Mouse (Mus musculus) gastrocnemius, postnatal 25 days (tissue): ENCODE results near the gene Vwa8. TPM values are rescaled to one million over a fixed set of nuclear protein-coding genes. Genes with fewer than 3 reads are reported as not detected.
"Not testable (repeated sequence)": the region's sequence is repeated elsewhere in the genome, so short reads cannot be mapped to it uniquely, and the experiment has no call there.

ENCODE experiments used
- DNase-seq: peaks from one replicate; pipeline ENCODE4 v3.0.0; 2022
- total RNA-seq, 2 experiments: library from RNA; stranded (reverse); gene quantifications; 1 replicate in 1 of 2; 2 replicates in 1 of 2; pipeline ENCODE4 v1.2.3; 2021

The Vwa8 gene
- total RNA-seq, 2 experiments from 2014 or later = 57.0 to 64.3 TPM

GRCm38 (mm10) chr14:78983104-78983503 lies 134.3 kb downstream of the Vwa8 start:
- no peak for DNase-seq

DNA sequence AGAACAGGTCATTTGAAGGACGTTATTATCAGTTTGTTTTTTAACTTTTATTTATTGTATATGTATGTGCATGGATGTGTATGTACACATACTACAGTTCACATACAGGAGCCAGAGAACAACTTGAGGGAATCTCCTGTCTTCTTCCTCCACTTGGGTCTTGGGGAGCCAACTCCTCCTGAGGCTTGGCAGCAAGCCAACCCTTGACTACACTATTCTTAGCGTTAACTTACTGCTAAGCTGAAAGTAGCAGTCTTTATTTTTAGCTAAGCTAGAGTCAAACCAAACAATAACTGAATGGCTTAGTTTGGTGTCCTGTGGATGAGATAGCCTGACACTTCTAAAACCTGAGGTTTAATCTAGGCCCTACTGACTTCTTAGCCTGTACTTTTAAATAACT lies 135.4 kb downstream of the Vwa8 start:
- DNase-seq = no peak

- DNase-seq = no peak
Measured at GRCm38 (mm10) chr14:78987543-78987942, 138.7 kb downstream of the Vwa8 start.

DNA sequence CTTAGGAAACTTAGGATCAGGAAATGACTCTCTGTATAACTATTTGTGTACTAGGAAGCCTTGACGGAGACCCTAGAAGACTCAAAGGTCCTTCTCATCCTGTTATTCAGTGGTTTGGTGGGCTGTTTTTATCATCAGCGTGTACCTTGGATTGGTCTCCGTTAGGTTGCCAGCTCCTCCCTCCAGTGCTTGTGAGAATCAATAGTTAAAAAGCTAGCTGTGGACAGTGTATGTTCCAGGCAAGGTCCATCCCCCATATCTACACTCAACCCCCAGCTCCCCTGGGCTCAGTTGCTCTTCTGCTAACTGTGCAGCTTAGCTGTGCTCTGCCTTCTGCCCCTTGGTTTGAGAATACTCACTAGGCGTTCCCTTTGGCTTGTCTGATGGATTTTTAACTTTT lies 143.6 kb downstream of the Vwa8 start:
- no peak for DNase-seq

GRCm38 (mm10) chr14:78993515-78993914 lies 144.7 kb downstream of the Vwa8 start:
- no peak for DNase-seq

DNA sequence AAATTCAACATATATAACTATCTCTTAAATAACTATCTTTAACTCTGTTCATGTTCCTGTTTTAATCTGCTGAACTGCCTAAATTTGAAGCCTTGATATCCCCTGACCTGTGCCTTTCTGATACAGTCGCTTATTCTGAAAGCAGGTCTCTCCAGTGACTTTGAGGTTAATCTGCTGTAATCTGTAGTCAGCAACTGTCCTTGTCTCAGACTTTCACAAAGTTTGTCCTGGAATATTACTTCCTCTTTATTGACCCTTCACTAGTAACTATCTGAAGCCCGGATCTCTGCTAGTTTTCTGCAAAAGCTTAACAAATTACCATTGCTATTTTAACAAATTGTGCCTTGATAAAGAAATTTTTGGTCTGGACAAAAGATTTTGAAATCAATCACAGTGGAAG lies 147.5 kb downstream of the Vwa8 start:
- DNase-seq = no peak

DNA sequence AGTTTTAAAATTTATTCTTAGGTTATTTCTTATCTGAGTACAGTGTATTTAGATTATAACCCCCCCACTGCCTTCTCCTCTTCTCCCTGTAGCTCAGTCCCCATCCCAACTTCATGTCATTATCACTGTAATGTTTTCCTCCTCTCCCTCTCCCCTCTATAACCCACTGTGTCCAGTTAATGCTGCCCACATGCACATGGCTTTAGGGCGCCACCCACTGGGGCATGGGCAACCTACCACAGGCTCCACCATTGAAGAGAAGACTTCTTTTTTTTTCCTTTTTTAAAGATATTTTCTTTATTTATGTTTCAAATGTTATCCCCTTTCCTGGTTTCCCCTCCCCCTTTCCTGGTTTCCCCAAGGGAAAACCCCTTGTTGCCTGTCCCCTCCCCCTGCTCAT lies 154.7 kb downstream of the Vwa8 start:
- DNase-seq = no peak

- DNase-seq = not testable (repeated sequence)
Measured at GRCm38 (mm10) chr14:79017710-79018109, 168.9 kb downstream of the Vwa8 start.

DNA sequence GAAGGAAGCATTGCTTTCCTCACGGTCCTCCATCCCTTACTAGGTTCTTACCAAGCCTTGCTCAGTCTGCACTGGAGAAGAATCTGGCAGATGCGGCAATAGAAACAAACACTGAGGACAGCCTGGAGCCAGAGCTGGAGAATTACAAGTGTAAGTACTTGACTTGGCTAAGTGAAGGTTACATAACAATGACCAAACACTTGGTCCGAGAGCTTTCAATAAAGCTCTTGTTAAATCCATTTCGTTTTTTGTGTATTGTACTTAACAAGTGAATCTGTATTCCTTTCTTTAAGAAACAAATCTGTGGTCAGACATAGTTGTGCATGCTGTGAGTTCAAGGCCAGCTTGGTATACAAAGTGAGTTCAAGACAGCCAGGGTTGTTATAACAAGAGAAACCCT lies 169.7 kb downstream of the Vwa8 start:
- no peak for DNase-seq

- peak; percentile 10 for DNase-seq
Measured at GRCm38 (mm10) chr14:79021725-79022124, 172.9 kb downstream of the Vwa8 start.

DNA sequence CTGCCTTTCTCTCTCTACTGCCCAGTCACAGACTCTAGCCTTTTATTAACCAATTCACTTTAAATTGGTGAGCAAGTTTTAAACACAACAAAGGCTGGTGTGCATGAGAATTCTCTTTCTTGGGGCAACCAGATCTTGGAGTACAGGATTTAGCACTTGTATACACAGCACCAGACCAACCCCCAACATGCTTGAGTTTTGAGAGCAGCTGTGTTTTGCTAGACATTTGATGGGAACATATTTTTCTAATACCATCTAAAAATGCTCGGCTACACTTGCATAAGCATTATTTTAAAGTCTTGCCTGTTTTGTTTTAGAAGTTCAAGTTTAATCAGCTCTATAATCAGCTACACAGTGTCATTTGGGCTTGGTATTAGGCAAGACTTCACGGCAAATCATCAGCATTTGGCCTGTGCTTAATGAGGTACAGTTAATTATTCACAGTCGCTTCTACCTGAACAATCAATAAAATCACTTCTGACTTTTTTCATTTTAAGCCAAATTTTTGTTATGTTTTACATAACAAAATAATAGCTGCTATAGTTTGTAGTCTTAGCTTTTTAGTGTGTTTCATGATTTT lies 180.2 kb downstream of the Vwa8 start:
- DNase-seq = no peak

DNA sequence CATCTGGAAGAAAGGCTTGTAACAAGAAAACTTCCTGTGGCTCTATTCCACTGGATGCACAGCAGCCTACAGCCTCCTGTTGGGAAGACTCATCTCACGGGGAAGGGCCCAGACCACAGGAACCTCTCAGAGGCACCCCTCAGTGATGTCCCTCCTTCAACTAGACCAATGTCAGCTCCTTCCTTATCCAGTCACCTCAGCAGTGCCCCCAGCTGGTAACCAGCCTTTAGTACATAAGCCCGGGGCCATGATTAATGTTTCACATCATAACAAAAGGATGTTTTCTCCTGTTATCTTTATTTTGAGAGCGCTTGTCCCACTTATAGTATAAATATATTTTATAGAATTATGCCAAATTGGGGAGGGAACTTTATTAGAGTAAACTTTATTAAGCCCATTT lies 181.9 kb downstream of the Vwa8 start:
- no peak for DNase-seq

GRCm38 (mm10) chr14:79031230-79031740 lies 182.4 kb downstream of the Vwa8 start:
- no peak for DNase-seq

DNA sequence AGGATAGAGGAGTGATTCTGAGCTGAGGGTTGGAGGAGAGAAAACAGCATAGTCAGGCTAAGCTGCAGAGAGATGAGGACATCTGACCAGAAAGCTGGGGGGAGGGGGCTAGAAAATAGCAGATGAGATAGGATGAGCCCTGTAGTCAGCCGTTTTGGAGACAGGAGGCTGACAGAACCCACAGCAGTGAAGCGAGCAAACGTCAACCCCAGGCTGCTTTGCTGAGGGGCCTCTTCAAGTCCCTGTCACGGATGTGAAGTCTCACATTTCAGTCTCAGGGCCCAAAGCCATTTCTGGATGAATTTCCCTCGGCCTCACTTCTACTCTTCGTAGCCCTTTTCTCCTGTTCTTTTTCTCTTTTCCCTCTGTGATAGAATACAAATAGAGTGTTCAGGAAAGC lies 184.5 kb downstream of the Vwa8 start:
- no peak for DNase-seq

DNA sequence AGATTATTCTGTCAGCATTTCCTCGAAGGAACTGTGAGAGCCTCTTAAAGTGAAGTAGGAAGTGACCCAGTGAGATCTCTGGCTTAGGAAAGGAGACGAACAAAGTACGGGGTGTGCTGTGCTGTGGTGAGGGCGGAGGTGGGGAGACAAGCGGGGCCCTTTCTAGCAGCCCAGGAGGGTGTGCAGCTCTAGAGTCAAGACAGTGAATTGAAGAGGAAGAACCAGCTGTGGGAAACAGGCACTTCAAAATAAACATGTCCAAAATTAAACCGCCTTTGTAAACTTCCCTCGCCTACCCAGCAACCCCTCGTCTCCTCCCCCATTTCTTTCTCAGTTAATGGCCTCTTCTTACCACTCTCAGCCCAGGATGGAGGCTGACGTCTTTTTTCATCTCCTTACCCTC lies 185.7 kb downstream of the Vwa8 start:
- no peak for DNase-seq

DNA sequence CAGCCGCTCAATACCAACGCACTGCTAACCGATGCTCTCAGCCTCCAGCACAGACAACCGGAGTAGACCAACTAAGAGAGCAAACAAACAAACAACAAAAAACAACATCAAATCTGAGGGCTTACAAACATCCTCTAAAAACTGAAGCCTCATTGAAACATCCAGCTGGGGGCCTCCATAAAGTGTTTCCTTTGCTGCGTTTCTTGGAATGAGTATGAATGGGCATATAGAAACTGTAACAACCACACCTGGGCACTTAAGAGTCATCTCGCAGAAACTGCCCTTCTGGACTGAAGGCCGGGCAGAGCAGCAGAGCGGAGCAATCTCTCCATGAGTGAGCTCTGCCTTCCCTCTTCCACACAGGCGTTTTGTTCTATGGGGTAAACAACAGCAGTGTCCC lies 186.7 kb downstream of the Vwa8 start:
- DNase-seq = no peak

GRCm38 (mm10) chr14:79047186-79047585 lies 198.3 kb downstream of the Vwa8 start:
- DNase-seq = no peak

DNA sequence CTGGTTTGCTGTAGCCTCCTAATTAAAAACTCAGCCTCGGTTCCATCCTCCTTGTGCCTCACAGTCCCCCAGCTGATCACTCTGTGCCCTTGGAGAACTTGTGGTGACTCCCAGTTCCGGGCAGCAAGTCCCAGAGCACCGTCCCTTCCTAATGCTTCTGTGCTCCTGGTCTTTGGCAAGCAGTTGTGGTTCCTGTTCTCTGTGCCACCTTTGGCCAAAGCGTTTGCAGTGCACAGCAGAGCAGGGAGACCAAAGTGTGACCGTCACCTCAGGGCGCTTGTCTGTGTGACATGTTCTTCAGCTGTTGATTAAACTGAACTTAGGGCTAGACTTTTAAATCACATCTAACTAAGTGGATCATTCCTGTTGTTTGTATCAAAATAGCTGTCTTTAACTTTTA lies 199.1 kb downstream of the Vwa8 start:
- DNase-seq = no peak

GRCm38 (mm10) chr14:79049544-79049943 lies 200.7 kb downstream of the Vwa8 start:
- no peak for DNase-seq

GRCm38 (mm10) chr14:79065636-79066035 lies 216.8 kb downstream of the Vwa8 start:
- no peak for DNase-seq

DNA sequence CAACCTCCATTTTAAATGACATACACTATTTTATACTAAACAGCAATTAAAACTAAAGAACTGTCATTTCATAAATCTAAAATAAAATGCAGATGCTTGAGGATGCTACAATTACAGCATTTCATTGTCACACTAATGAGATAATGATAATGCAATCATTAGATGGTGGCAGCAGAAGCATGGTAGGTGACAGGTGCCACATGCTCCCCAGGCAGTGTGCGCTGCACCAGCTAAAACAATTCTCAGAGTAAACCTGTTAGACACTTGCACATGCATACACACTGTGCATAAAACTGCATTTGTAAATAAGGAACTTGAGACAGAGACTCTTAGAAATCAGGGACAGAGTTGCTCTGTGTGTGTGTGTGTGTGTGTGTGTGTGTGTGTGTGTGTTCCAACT lies 220.7 kb downstream of the Vwa8 start:
- no peak for DNase-seq

DNA sequence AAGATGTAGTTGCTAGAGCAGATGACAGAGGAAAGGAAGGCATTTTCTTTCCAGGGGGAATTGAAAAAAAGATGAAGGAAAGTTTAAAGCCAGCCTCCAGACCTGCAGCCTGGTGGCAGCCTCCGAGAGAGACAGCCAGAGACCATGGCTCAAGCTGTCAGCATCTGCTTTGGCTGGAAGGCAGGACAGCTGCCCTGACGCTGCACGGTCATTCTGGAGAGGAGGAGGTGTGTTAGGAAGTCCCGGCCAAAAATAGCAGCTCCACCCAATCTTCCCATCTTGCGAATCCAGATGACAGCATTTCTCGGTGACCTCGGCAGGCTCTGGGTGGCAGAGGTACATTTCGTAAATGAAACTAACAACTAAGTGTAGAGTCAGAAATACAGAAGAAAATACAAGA lies 225.9 kb downstream of the Vwa8 start:
- peak; percentile 77 for DNase-seq

GRCm38 (mm10) chr14:79076560-79077300 lies 227.9 kb downstream of the Vwa8 start:
- DNase-seq = peak; percentile 38

DNA sequence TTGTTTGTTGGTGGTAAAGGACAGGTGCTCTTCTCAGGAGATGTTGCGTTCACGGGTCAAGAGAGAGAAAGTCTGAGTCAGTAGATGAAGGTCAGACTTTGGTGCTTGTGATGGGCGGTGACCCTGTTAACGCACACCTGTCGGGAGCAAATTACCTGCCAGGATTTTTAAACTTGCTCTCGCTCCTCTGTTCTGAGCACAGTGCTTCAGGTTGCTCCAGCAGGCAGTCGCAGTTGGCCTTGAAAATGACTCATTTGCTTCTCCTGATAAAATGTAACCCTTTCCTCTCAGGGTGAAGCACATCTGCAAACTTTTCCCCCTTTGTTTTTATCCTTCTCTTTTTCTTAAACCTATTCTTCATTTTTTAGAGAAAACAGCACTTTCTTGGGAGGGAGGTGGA lies 234.7 kb downstream of the Vwa8 start:
- no peak for DNase-seq
